Mouse (Mus musculus) erythroblast, embryonic 14.5 days (primary cell): ENCODE data around the gene Rbfox1.

ENCODE experiments used
- GATA1 ChIP-seq: IDR thresholded peaks from 2 replicates; pipeline ENCODE4 v1.6.1; 2012; ENCODE audit warnings: low read length, inconsistent platforms, mixed read lengths
- TAL1 ChIP-seq: IDR thresholded peaks from 3 replicates; pipeline ENCODE4 v1.6.1; 2012; ENCODE audit warnings: low read length, inconsistent platforms, mixed read lengths

DNA sequence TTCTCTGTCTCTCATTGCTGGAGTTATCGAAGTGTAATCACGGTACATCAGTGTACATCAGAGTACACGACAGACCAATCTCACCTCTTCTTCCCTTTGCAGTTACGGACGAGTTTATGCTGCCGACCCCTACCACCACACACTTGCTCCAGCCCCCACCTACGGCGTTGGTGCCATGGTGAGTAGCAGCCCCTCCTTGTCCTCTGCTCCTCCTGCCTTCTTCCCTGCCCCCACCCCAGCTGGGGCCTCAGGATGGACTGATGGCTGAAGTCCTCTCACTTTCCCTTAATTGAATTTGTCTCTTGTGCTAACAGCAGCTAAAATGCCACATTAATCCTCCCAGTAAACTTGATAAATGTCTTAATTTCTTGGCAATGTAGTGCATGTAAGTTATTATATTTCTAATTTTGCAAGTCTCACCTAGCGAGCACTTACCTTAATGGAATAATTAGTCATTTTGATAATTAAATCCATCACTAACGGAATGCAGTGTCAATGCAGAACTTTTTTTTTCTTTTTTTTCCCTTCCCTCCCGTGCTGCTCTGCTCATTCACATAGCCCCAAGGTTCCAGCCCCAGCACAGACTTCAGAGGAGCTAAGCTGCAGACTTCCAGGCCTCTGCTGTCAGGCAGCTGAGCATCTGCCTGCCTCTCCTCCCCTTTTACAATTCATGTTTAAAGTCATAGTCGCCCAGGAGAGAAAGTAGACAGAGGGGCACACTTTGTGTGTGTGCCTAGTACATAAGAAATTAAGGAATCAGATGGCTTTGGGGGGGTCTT lies 1522.9 kb downstream of the Rbfox1 start:
- TF ChIP-seq TAL1: no peak
- no peak for TF ChIP-seq GATA1
